Comparison of ENCODE assay signal across 30 mouse cellular contexts in genomic region chr4:126415707-126416106, GRCm38 (mm10). TPM values are rescaled to one million over a fixed set of nuclear protein-coding genes. Genes with fewer than 3 reads are reported as not detected.
DNase-seq lines count a peak whose midpoint lies in the region; ATAC-seq and TF ChIP-seq lines count a peak whose summit lies in the region.
"Had no signal": no experiment of that assay in that cellular context is flagged by ENCODE, and none has a peak within 500 bp of the region (broad histone marks: within the 10 kb centered on the region; RNA-seq: fewer than 3 reads in every experiment).

No protein-coding gene starts in this region.

- peaks cover 17% of the 10 kb centered on the region for H3K79me3 ChIP-seq in C2C12 (ENCODE audit: low read depth)

- H3K4me2 ChIP-seq in midbrain, postnatal 0 days (ENCODE audit: low read depth, low read length, poor library complexity, severe bottlenecking) = no peak overlapping the region
- H3K4me2 ChIP-seq: heart, embryonic 12.5 days; heart, embryonic 15.5 days; hindbrain, embryonic 13.5 days had no signal

- no peak overlapping the region for H3ac ChIP-seq in C2C12 (ENCODE audit: control insufficient read depth, insufficient read length, low read depth)

- CTCF ChIA-PET in Patski (lab: Charles Lee) = no interaction called here

- H3K9me3 ChIP-seq in midbrain, postnatal 0 days (ENCODE audit: low read length) = no peaks in the 10 kb centered on the region
- H3K9me3 ChIP-seq: heart, embryonic 12.5 days; heart, embryonic 15.5 days; hindbrain, embryonic 10.5 days; hindbrain, embryonic 13.5 days had no signal

- peaks cover 32% of the 10 kb centered on the region for H3K79me2 ChIP-seq in C2C12 (ENCODE audit: control insufficient read depth, insufficient read depth)
- peaks cover 62% of the 10 kb centered on the region for H3K79me2 ChIP-seq in macrophage (ENCODE audit: inconsistent target)

- H3K27ac ChIP-seq in macrophage = peak overlapping the region; percentile 7; the same call in 1 of the 2 replicates
- no peak overlapping the region for H3K27ac ChIP-seq in midbrain, postnatal 0 days (ENCODE audit: low read depth, low read length)
- H3K27ac ChIP-seq: gastrocnemius, adult 2 months; heart, embryonic 15.5 days; hindbrain, embryonic 10.5 days; hindbrain, embryonic 13.5 days had no signal

- TF ChIP-seq CTCF in C2C12 (IDR thresholded peaks at IDR 0.05; ENCODE audit: control insufficient read depth, insufficient read depth, insufficient read length) (no peak), Patski (IDR thresholded peaks at IDR 0.05) (no peak)
- no peak for TF ChIP-seq CTCF in midbrain, postnatal 0 days (IDR thresholded peaks at IDR 0.05)

- H3K4me1 ChIP-seq in midbrain, postnatal 0 days (ENCODE audit: insufficient read depth, low read length) = no peaks in the 10 kb centered on the region
- H3K4me1 ChIP-seq: heart, embryonic 12.5 days; heart, embryonic 15.5 days; hindbrain, embryonic 10.5 days; hindbrain, embryonic 13.5 days had no signal

- H3K27me3 ChIP-seq in C2C12 (ENCODE audit: control insufficient read depth, insufficient read depth, insufficient read length) (no peaks in the 10 kb centered on the region), Patski (no peaks in the 10 kb centered on the region)
- H3K27me3 ChIP-seq in midbrain, postnatal 0 days (ENCODE audit: insufficient read depth, low read length) = no peaks in the 10 kb centered on the region
- H3K27me3 ChIP-seq: heart, embryonic 12.5 days; heart, embryonic 15.5 days; hindbrain, embryonic 13.5 days had no signal

- H3K9ac ChIP-seq in midbrain, postnatal 0 days (replicated peaks; ENCODE audit: low read length, poor library complexity, severe bottlenecking) = no peak overlapping the region
- H3K9ac ChIP-seq: forebrain, postnatal 0 days; heart, embryonic 12.5 days; heart, embryonic 15.5 days; hindbrain, embryonic 13.5 days had no signal

- H3K36me3 ChIP-seq in C2C12 (ENCODE audit: control insufficient read depth, insufficient read depth) = peaks cover 6% of the 10 kb centered on the region
- H3K36me3 ChIP-seq in macrophage (ENCODE audit: inconsistent target) = 0 out of 2 replicates have a peak, but pooled peaks cover 4% of the 10 kb centered on the region
- 0 out of 2 replicates have a peak, but pooled peaks cover 3% of the 10 kb centered on the region for H3K36me3 ChIP-seq in midbrain, postnatal 0 days (ENCODE audit: insufficient read depth, low read length)

- H3K4me3 ChIP-seq in C2C12 (ENCODE audit: insufficient read depth, poor library complexity, severe bottlenecking) = no peak overlapping the region
- no peak overlapping the region for H3K4me3 ChIP-seq in macrophage (ENCODE audit: inconsistent target)
- no peak overlapping the region for H3K4me3 ChIP-seq in midbrain, postnatal 0 days (ENCODE audit: low read depth, low read length)
- H3K4me3 ChIP-seq: gastrocnemius, adult 2 months; heart, embryonic 12.5 days; heart, embryonic 15.5 days; hindbrain, embryonic 10.5 days; hindbrain, embryonic 13.5 days had no signal

- POLR2A ChIA-PET in Patski (lab: Charles Lee) = no interaction called here

- in situ Hi-C loops in Patski (cut with MboI; ENCODE audit: low pct_unique_long_range_greater_than_20kb) = no loop called here

- ATAC-seq in frontal cortex, adult (ENCODE audit: low TSS enrichment) = peak; percentile 73; the same call in 1 of the 2 replicates
- ATAC-seq in Patski = peak; percentile 74
- ATAC-seq in midbrain, postnatal 0 days (ENCODE audit: low FRiP score) = no peak
- ATAC-seq: activated CD4-positive, CD25-positive, alpha-beta regulatory T cell, adult 4 months; forebrain, embryonic 14.5 days; forebrain, postnatal 0 days; hindbrain, embryonic 16.5 days; intestine, embryonic 16.5 days had no signal

- no peak for DNase-seq in frontal cortex, postnatal 25 days (ENCODE audit: low spot score in 2 of 2)
- no peak for DNase-seq in Patski (ENCODE audit: low read depth, low spot score)
- DNase-seq in natural killer cell, adult 2 months (ENCODE audit: low spot score in 2 of 2) = no peak
- DNase-seq in ovary, adult 18-20 months (ENCODE audit: low spot score) = no peak
- DNase-seq in midbrain, postnatal 0 days (ENCODE audit: low spot score) = no peak
- DNase-seq: adrenal gland, postnatal 10 days; cerebellum, adult 11-12 months; cerebellum, adult 8-10 months; cerebellum, postnatal 10 days; cerebellum, postnatal 36 days; embryo, embryonic 11 days; forebrain, postnatal 0 days; gastrocnemius, adult 2 months; gastrocnemius, postnatal 14 days; heart, adult 18-20 months; heart, postnatal 10 days; heart, postnatal 36 days; kidney, adult 18-20 months; kidney, adult 9 months had no signal

TF ChIP-seq in C2C12, 6 proteins besides CTCF, POLR2A, EP300 and RAD21:
- TF ChIP-seq USF1 (IDR thresholded peaks at IDR 0.05; ENCODE audit: low read depth) (no peak), FOSL1 (IDR thresholded peaks at IDR 0.05; ENCODE audit: insufficient read depth, low read length, poor library complexity, severe bottlenecking) (peak; percentile 86)

RNA-seq across cellular contexts. Expression of gene Ago3, which starts 13.6 kb away (rescaled TPM):
- polyA plus RNA-seq in C2C12 (2012; fragmentation: generic; extraction: Trizol) = 5.2 TPM
- 2.3 TPM for polyA plus RNA-seq in Patski (2021)
- total RNA-seq in macrophage (2018; cell fraction: chromatin; rRNA removed) = 100 to 1,000 TPM in 25 of 26 experiments, 10 to 100 TPM in 1; 99.3 to 401 (median 134) TPM
- 10 to 100 TPM in 24 of 26 experiments, 1 to 10 TPM in 2; 8.6 to 37.0 (median 20.0) TPM for total RNA-seq in macrophage (2018; cell fraction: cytosol; rRNA removed)
- 100 to 1,000 TPM in 13 of 26 experiments, 10 to 100 TPM in 13; 55.4 to 284 (median 101) TPM for total RNA-seq in macrophage (2018; cell fraction: nucleus; rRNA removed)
- polyA plus RNA-seq in macrophage (2018) = 9.3 to 11.7 TPM (median 9.4 TPM) in 3 replicates
- 9.8 and 10.6 TPM in 2 replicates for total RNA-seq in midbrain, postnatal 0 days (2014; rRNA removed)
- 9.4 and 11.8 TPM in 2 replicates for polyA plus RNA-seq in midbrain, postnatal 0 days (2015; fragmentation: Nextera tagmentation; extraction: Ambion mirVana)

RNA-seq across cellular contexts. Expression of gene Ago1, which starts 52.7 kb away (rescaled TPM):
- polyA plus RNA-seq in C2C12 (2012; fragmentation: generic; extraction: Trizol) = 9.2 TPM
- polyA plus RNA-seq in Patski (2021) = 23.5 TPM
- total RNA-seq in macrophage (2018; cell fraction: chromatin; rRNA removed) = 10 to 100 TPM; 16.2 to 79.8 (median 40.8) TPM
- total RNA-seq in macrophage (2018; cell fraction: cytosol; rRNA removed) = 10 to 100 TPM; 21.3 to 35.5 (median 30.3) TPM
- total RNA-seq in macrophage (2018; cell fraction: nucleus; rRNA removed) = 10 to 100 TPM; 19.9 to 53.9 (median 31.0) TPM
- polyA plus RNA-seq in macrophage (2018) = 20.9 to 22.7 TPM (median 22.2 TPM) in 3 replicates
- 36.3 and 49.8 TPM in 2 replicates for total RNA-seq in midbrain, postnatal 0 days (2014; rRNA removed)
- 5.0 and 6.4 TPM in 2 replicates for polyA plus RNA-seq in midbrain, postnatal 0 days (2015; fragmentation: Nextera tagmentation; extraction: Ambion mirVana)
